Mouse (Mus musculus) hindbrain, postnatal 0 days (tissue): ENCODE measurements at regions not wholly inside any gene's neighbourhood (a gene's known extent, or its start where the extent isn't known, plus 50 kb on each side); places are given as distances from the start of the nearest gene placed in this dataset.

Source experiments
- ATAC-seq: fragments of 200-750 bp; cut with Nextera tagmentation; 2 replicates; pipeline ENCODE4 v1.8.0; 2017; ENCODE audit warnings: mild to moderate bottlenecking, moderate TSS enrichment, moderate library complexity
- DNase-seq: peaks from one replicate; pipeline ENCODE4 v3.0.0-alpha.2; 2015; ENCODE audit warnings: low spot score
- H3K27ac ChIP-seq: fragments of 300-500 bp; sonication (generic); 2 replicates; pipeline ENCODE4 v1.5.1; 2014; ENCODE audit warnings: mild to moderate bottlenecking
- H3K27me3 ChIP-seq: fragments of 300-500 bp; sonication (generic); 2 replicates; pipeline ENCODE4 v1.6.1; 2014; ENCODE audit warnings: low read length, mixed read lengths; ENCODE audit not compliant: insufficient read depth
- H3K36me3 ChIP-seq: fragments of 300-500 bp; sonication (generic); 2 replicates; pipeline ENCODE4 v1.6.1; 2014; ENCODE audit warnings: low read length, mixed read lengths; ENCODE audit not compliant: insufficient read depth
- H3K4me1 ChIP-seq: fragments of 300-500 bp; sonication (generic); 2 replicates; pipeline ENCODE4 v1.6.1; 2014; ENCODE audit warnings: antibody characterized with exemption, low read length, mixed read lengths; ENCODE audit not compliant: insufficient read depth
- H3K4me2 ChIP-seq: fragments of 300-500 bp; sonication (generic); 2 replicates; pipeline ENCODE4 v1.6.1; 2014; ENCODE audit warnings: low read depth, mild to moderate bottlenecking, low read length, moderate library complexity, mixed read lengths
- H3K4me3 ChIP-seq: fragments of 300-500 bp; sonication (generic); 2 replicates; pipeline ENCODE4 v1.5.1; 2014; ENCODE audit warnings: low read length
- H3K9ac ChIP-seq: fragments of 300-500 bp; sonication (generic); replicated peaks from 2 replicates; pipeline ENCODE4 v1.6.1; 2014; ENCODE audit warnings: mild to moderate bottlenecking, low read length, moderate library complexity, mixed read lengths
- H3K9me3 ChIP-seq: fragments of 300-500 bp; sonication (generic); 2 replicates; pipeline ENCODE4 v1.6.1; 2016; ENCODE audit warnings: low read length, mixed read lengths
- CTCF ChIP-seq: IDR thresholded peaks from 2 replicates; pipeline ENCODE4 v1.5.1; 2016; ENCODE audit warnings: antibody characterized with exemption, control low read depth, low read depth
- WGBS: fragments of 180-500 bp; shearing (Covaris S2); extraction: QIAGEN DNeasy Blood & Tissue Kit; methylation state at CpG from one replicate; pipeline ENCODE4 v1.1.7; 2014; 5-methylcytosine and 5-hydroxymethylcytosine counted together

DNA sequence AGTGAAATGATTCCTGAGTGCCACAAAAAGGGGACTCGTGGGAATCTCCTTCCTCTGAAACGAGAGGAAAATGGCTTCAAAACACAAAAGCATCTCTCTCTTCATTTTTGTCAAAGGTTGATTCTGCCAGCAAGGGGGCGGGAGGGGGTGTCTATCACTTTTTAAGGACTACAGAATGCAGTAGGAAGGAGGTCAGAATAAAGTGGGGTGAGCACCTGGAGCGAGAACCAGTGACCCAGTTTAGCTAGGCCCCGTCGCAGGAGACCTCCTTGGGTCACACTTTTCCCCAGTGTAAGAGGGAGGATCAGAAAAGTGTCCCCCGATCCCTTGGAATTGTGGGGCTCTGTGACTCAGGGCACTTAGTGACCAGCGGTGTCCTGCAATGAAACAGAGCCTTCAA, 133.1 kb downstream of the Tgfb2 start:
- Histone ChIP-seq H3K9me3 (no peaks in the 10 kb centered on the region), H3K9ac (no peak overlapping the region), H3K27me3 (no peaks in the 10 kb centered on the region), H3K27ac (no peak overlapping the region), H3K4me1 (no peaks in the 10 kb centered on the region), H3K4me2 (no peak overlapping the region), H3K36me3 (no peaks in the 10 kb centered on the region), H3K4me3 (no peak overlapping the region)
- DNase-seq (no peak), ATAC-seq (no peak)
- no peak for TF ChIP-seq CTCF
- 89% methylated on average over 8 of the region's 8 CpGs for WGBS

DNA sequence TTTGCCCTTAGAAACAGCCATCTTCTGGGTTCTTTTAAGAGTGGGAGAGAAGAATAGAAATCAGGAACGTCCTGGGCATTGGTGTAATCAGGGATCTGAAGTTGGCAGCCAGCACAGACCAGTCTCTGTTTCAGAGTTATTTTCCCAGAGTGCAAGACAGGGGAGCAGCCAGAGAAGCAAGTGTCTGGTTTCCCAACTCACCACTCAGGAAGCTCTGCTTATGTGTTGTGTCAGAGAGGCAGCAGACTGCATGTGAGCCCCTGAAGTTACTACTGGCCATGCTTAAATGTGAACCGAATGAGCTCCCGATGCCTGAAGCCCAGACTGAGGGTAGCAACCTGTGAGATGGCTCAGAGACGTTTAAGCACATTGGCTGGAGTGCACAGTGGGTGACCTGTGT, 133.7 kb downstream of the Tgfb2 start:
- H3K27me3 ChIP-seq: no peaks in the 10 kb centered on the region
- no peak for TF ChIP-seq CTCF
- no peak for DNase-seq

DNA sequence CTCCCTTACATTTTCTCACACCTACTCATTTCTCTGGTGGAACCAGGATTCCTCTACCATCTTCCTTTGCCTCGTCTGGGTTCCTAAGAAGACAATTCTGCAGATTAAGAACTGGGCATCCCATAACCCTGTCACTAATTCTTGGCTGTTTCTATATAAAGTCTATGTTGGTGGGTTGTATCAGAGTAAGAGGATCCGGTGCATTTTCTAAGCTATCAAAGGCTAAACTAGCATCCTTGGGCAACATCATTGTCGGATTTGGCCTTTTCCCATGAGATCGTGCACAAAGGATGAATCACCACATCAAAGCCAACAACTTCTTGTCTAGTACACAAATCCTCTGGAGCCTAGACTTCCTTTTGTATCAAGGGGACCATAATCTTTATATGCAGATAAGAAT, 137.3 kb downstream of the Tgfb2 start:
- Histone ChIP-seq H3K4me3 (no peak overlapping the region), H3K9ac (no peak overlapping the region), H3K27ac (no peak overlapping the region), H3K27me3 (no peaks in the 10 kb centered on the region), H3K4me1 (0 out of 2 replicates have a peak, but pooled peaks cover 5% of the 10 kb centered on the region), H3K4me2 (no peak overlapping the region), H3K36me3 (no peaks in the 10 kb centered on the region), H3K9me3 (no peaks in the 10 kb centered on the region)
- no peak for DNase-seq
- ATAC-seq: no peak
- 91% methylated on average over 4 of the region's 4 CpGs for WGBS
- no peak for TF ChIP-seq CTCF

More for the DNA sequence above, 133.7 kb downstream of the Tgfb2 start:
- no peak overlapping the region for H3K4me3 ChIP-seq
- no peaks in the 10 kb centered on the region for H3K9me3 ChIP-seq
- 72% methylated on average over 4 of the region's 4 CpGs for WGBS
- no peak overlapping the region for H3K4me2 ChIP-seq
- no peak overlapping the region for H3K27ac ChIP-seq
- no peak overlapping the region for H3K9ac ChIP-seq
- H3K36me3 ChIP-seq: no peaks in the 10 kb centered on the region
- H3K4me1 ChIP-seq: 0 out of 2 replicates have a peak, but pooled peaks cover 3% of the 10 kb centered on the region
- ATAC-seq: no peak

DNA sequence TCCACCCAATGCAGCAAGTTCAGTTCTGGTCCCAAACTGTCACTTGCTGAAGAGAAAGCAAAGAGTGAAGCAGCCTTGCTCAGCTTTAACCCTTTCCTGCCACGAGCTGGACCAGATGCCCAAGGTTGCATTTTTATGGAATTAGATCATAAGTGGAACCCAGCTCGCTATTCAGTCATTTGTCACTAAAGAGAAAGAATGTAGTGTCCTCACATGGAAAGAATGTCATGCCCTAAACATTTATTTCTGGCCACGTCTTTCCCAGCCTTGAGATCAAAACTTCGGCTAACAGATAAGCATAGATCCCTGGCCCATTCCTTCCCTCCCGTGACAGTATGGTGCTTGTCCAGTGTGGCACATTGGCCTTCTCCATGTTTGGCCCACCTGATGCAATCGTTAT, 137.7 kb downstream of the Tgfb2 start:
- Histone ChIP-seq H3K27ac (no peak overlapping the region), H3K27me3 (no peaks in the 10 kb centered on the region), H3K4me1 (0 out of 2 replicates have a peak, but pooled peaks cover 5% of the 10 kb centered on the region), H3K9me3 (no peaks in the 10 kb centered on the region), H3K36me3 (no peaks in the 10 kb centered on the region), H3K4me3 (no peak overlapping the region), H3K9ac (no peak overlapping the region), H3K4me2 (no peak overlapping the region)
- 68% methylated on average over 6 of the region's 6 CpGs for WGBS
- ATAC-seq (no peak), DNase-seq (no peak)
- TF ChIP-seq CTCF: no peak

DNA sequence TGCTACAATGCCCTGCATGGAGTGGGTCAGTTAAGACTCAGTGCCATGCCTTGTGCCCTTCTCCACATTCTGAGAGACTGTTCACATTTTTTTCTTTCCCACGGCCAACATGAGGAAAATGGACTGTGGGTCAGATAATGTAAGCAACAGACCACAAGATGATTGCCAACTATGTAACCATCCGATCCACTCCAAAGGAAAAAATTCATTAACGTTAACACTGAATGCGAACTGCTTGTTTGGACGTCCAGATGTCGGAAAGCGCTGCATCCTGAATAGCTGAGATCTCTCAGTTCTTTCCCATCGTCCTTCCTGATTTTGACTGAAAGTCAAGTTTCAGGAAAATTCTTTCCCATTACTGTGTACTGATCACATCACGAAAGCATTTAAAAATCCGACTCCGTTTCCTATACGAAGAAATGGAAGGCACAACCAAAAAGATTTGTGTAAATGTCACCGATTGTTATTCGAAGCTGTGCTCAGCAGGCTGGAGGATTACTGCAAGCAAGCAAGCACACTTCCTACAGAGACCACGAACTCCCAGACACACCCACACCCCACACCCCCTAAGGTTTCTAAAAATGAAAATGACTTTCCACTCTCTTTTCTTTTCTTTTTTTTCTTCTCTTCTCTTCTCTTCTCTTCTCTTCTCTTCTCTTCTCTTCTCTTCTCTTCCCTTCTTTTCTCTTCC, 138.5 kb downstream of the Tgfb2 start:
- H3K36me3 ChIP-seq: no peaks in the 10 kb centered on the region
- DNase-seq: no peak
- no peak for TF ChIP-seq CTCF
- WGBS: 16% methylated on average over 15 of the region's 15 CpGs
- no peak for ATAC-seq
- H3K9me3 ChIP-seq: no peaks in the 10 kb centered on the region
- no peak overlapping the region for H3K4me3 ChIP-seq
- no peak overlapping the region for H3K9ac ChIP-seq
- no peak overlapping the region for H3K27ac ChIP-seq
- H3K27me3 ChIP-seq: no peaks in the 10 kb centered on the region
- peak overlapping the region; percentile 37 for H3K4me2 ChIP-seq
- H3K4me1 ChIP-seq: 0 out of 2 replicates have a peak, but pooled peaks cover 5% of the 10 kb centered on the region

DNA sequence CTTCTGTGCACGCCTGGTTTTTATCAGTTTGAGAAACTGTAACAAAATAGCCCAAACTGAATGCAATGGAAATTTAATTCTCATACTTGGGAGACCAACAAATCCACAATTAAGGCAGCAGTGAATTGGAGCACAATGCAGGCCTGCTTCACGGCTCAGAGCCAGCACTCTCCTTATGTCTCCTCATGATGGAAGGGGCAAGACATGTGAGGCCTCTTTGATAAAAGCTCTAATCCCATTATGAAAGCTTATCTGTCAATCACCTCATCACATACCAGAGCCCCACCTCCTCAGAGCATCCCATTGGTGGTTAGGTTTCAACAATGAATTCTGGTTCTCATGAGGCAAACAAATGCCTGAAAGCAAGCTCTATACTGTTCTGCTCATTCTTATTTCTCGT, 143.8 kb downstream of the Tgfb2 start:
- Histone ChIP-seq H3K9ac (no peak overlapping the region), H3K9me3 (no peaks in the 10 kb centered on the region), H3K27me3 (no peaks in the 10 kb centered on the region), H3K4me3 (no peak overlapping the region), H3K4me2 (no peak overlapping the region), H3K4me1 (0 out of 2 replicates have a peak, but pooled peaks cover 1% of the 10 kb centered on the region), H3K27ac (no peak overlapping the region), H3K36me3 (no peaks in the 10 kb centered on the region)
- no peak for ATAC-seq
- 56% methylated on average over 3 of the region's 3 CpGs for WGBS
- TF ChIP-seq CTCF: no peak
- no peak for DNase-seq

DNA sequence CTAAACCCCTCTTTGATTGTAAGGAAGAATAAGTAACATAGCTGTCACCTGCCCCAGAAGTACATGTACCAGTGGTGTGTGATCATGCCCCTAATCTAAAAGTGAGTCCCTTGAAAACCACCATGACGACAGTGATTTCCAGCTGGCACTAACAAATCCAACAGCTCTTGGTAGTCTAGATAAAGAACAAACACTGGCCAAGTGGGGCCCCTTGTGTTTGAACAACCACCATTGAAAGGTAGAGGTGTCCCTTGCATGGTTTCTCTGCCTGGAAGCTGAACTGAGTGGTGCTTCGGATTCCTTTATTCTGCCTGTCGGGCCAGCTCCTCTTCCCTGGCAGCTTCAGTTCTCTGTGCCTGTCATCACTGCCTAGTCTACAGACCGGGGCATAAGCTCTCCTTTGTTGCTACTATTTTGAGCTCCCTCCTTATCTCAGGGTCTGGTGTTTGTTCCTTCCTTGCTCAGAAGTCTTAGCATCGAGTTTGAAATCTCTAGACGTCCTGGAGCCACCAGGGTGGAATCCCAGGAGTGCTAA, 150.3 kb downstream of the Tgfb2 start:
- Histone ChIP-seq H3K27ac (no peak overlapping the region), H3K9me3 (no peaks in the 10 kb centered on the region), H3K4me2 (no peak overlapping the region), H3K4me1 (no peaks in the 10 kb centered on the region; the same call in 1 of the 2 replicates), H3K36me3 (no peaks in the 10 kb centered on the region), H3K27me3 (no peaks in the 10 kb centered on the region), H3K9ac (no peak overlapping the region), H3K4me3 (no peak overlapping the region)
- no peak for ATAC-seq
- DNase-seq: no peak
- 64% methylated on average over 6 of the region's 6 CpGs for WGBS
- TF ChIP-seq CTCF: no peak
